Mouse (Mus musculus): ENCODE measurements around the gene Hmgcr.

Gene Hmgcr

DNA sequence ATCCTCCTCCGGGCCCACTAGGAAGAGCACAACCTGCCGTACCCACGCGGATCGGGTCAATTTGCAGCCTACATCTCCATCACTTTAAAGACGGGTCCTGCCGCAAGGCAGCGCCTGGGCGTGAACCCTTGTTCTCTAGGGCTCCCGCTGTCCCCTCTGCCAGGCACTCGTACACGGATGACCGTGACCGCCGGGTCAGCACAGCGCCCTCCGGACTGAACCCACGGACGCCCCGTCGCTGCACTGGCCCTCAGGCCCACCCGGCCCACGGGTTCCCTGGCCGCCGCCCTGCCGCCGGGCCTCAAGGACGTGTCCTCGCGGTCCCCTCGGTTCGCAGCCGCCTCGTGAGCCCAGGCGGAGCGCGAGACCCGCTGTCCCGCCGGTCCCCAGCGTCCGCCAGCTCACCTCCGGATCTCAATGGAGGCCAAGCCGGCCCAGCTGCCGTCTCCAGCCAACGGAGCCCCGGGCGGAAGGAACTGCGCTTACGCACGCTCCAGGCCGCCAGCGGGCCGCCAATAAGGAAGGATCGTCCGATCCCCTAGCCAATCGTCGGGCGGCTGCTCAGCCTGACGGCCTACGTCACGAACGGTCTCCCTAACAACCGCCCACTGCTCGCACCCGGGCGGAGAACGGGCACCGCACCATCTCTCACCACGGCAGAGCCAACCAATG lies at the start of gene Hmgcr:
Gene Hmgcr, minus strand, starts transcription at position 531 of the 672 bp plus-strand sequence.
- peak; percentile 99 for DNase-seq

DNA sequence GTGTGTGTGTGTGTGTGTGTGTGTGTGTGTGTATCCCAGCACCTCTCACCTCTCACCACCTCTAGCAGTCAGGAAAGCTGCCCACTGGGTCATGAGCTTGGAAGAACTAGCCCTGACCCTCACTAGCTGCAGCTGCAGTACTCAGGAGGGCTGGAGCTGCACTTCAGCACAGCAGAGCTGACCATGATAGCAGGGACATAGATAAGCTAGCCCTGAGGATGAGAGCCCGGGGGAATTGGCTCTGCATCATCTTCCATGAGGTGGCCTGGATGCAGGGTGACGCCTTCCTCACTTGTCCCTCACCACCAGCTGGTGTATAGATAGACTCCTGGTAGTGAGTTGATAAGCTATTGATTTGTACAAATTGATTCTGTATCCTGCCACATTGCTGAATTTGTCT lies 49.3 kb upstream of the Hmgcr start:
- no peak for DNase-seq

DNA sequence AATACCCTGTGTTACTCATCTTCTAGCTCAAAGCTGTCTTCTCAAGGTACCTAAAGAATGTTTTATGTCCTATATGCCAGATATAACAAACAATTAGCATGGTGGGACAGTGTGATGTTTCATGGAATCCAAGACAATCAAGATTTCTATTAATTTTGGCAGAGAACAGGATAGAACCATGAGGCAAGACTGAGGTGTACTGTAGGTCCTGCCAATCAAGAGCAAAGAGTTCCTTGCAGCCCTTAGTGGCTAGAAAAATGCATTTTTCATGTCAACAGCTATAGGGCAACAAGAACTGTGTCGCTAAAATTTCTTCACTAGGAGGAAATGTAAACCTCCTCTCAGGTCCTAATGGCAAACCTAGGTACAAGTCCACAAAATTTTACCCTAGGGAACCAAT lies 47.1 kb upstream of the Hmgcr start:
- DNase-seq, result no peak

DNA sequence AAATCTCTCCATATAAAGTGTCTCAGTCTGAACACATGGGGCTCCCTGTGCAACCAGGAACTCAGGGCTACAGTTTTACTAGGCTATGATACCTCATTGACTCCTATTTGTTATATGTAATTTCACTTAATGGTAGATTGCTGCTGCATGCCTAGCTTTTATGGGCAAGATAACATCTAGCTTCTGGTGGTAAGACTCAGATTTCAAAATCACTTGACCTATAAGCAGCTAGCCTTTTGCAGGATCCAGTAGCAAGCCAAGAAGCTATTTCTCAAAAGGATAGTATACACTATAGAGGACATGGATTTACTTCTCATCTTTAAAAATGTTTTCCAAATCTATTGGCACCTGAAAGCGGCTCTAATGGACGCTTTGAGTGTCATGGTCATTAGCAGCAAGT lies 45.6 kb upstream of the Hmgcr start:
- DNase-seq, result no peak

DNA sequence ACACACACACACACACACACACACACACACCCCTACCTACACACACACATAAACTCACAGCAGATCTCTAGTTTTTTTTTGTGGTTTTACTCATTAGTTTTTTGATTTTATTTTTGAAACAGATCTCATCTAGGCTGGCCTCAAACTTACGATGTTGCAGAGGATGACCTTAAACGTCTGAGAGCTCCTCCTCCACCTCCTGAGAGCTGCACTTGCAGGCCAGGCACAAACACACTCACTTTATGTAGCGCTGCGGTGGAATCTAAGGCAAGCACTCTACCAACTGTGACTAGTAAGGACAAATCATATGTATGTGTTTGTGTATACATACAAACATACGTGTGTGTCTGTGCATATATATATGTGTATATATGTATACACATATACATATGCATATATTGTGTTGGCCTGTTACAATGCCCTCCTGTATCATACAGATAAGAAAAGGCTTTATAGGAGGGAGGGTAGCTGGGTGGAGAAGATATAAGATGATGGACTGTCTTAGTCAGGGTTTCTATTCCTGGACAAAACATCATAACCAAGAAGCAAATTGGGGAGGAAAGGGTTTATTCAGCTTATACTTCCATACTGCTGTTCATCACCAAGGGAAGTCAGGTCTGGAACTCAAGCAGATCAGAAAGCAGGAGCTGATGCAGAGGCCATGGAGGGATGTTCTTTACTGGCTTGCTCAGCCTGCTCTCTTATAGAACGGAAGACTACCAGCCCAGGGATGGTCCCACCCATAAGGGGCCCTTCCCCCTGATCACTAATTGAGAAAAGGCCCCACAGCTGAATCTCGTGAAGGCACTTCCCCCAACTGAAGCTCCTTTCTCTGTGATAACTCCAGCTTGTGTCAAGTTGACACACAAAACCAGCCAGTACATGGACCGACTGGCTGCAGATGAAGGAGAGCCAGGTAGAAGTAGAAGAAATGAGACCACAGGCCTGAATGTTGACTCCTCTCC lies 38.8 kb upstream of the Hmgcr start:
- DNase-seq, result no peak

DNA sequence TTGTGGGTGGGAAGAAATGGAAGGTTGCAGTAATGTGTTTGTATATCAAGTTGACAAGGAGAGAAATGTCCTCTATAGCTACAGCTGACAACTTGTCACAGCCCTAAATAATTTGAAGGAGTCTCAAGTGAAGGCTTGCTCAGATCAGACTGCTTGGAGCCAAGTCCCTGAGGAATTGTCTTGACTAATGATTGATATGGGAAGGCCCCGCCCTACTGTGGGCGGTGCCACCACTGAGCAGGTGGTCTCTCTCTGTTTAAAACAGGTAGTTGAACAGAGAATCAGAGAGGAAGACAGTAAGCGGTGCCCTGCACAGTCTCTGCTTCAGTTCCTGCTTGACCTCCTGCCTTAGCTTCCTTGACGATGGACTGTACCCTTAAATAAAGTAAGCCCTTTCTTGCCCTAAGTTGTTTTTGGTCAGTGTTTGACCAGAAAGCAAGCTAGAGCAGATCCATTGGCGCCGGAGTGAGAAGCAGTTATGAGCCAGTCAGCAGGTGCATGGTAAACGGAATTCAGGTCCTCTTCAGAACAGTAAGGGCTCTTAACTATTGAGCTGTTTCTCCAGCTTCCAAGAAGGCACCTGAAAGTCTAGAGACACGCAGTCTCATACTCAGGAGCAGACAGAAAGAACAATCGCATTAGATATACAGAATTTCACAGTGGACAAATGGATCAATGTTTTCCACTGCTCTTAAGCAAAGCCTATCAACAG lies 32.0 kb upstream of the Hmgcr start:
- DNase-seq, result no peak

DNA sequence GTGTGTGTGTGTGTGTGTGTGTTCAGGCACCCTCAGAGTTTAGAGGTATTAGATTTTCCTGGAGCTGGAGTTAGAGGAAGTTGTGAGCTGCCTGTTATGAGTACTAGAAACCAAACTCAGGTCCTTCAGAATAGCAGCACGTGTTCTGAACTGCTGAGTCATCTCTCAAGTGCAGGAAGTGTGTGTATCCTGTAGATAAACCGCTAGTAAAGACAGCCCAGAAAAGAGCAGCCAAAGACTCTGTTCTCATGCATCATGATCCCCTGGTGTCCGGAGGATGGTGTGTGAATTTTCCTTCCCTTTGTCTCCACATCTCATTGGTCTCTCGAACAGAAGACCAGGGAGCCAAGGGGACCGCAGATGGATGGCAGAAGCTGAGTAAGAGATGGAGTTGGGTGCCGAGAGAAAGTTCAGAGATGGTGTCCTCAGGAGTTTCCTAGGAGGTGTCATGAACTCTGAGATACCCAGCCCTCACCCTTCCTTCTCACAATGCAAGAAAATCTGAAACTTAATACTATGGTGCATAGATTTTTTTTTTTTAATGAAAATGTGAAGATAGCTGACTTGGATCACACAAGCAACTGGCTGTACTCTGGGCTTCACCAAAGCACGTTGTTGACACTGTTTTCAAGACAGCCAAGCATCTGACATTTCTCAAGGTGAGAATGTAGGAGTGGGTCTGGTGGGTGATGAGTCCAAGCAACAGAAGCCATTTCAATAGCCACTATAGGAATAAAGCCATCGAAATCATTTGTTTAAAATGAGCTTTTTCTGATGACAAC lies 27.3 kb upstream of the Hmgcr start:
- no peak for DNase-seq

DNA sequence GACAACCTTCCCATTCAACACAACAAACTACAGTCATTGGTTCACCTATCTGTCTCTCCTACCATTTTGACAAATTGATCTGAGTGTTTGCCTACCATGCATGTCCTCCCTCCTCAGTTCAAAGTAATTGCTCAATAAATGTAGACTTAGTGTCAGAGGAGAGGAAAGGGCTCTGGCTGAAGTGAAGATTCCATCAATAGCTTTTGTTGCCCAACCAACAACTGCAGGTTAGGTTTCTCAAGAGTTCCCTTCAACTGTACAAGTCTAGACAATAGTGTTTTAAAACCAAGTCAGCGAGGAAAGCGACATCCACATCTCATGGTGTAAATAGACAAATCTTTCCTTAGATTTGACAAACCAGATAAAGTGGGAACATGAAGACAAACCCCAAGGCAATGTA lies 24.7 kb upstream of the Hmgcr start:
- DNase-seq, result no peak

DNA sequence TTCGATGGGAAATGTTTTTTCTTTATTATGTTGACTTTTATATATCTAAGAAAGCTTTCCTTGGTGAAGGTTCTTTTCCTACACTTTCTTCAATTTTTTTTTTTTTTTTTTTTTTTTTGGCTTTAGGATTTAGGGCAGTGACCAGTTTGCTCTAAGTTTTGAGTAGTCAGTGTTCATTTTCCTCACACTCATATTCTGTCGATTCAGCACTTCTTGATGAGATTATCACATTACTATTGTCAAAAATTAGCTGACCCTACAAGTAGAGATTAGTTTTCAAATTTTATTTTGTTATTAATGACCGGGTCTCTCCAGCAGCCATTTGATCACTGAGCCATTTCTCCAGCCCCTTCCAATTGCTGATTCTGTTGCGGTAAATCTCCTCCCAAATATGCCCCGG lies 19.2 kb upstream of the Hmgcr start:
- DNase-seq, result no peak

DNA sequence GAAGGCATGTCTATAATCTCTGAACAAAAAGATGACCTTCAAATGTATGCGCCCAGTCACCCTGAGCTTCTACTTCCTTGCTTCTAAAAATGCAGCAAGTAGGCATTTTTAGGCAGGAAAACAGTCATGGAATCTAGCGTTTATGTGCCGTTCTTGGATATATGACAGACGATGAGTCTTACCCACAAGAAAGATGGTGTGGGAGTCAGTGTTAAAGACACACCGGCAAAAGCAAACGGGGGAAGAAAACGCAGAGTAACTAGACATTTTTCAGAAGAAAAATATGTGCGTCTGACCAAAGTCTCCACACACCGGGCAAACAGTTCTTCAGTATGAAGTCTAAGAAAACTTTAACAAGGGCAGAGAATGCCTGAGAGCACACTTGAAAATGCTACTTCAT lies 16.5 kb upstream of the Hmgcr start:
- DNase-seq, result no peak

DNA sequence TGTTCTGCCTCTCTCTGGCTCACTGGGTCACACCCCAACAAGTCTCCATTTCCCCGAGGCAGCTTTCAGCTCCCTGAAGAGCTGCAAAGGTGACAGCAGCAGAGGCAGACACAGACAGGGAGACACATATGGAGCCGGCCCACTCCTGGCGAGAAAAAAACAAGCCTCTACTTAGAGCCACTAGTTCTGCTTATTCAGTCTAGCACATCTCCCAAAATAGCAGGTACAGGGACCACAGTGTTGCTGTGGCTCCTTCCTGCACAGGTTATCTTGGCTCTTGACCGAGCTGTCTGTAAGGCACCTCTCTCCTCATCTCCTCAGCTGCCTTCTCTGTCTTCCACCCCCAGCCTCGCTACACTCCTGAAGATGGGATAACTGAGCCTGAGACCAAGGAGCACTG lies 14.0 kb upstream of the Hmgcr start:
- DNase-seq, result peak; percentile 17

DNA sequence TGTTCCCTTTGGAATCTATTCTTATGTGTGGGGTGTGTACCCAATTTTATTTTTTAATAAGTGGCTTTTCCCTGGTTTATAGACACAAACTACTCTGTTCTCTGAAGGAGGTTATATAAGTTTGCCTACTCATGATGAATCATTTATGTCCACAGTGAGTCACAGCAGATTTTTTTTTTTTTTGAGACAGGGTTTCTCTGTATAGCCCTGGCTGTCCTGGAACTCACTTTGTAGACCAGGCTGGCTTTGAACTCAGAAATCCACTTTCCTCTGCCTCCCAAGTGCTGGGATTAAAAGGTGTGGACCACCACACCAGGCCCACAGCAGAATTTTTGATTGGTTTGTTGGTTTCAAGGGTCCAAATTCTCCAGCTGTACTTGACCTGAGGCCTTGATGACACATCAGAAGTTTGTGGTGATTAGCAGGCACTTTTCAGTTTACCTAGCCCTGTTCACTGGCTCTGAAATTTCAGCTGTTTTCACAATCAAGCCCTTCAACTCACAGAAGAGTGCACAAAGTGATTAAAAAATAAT lies 10.4 kb upstream of the Hmgcr start:
- DNase-seq, result no peak

DNA sequence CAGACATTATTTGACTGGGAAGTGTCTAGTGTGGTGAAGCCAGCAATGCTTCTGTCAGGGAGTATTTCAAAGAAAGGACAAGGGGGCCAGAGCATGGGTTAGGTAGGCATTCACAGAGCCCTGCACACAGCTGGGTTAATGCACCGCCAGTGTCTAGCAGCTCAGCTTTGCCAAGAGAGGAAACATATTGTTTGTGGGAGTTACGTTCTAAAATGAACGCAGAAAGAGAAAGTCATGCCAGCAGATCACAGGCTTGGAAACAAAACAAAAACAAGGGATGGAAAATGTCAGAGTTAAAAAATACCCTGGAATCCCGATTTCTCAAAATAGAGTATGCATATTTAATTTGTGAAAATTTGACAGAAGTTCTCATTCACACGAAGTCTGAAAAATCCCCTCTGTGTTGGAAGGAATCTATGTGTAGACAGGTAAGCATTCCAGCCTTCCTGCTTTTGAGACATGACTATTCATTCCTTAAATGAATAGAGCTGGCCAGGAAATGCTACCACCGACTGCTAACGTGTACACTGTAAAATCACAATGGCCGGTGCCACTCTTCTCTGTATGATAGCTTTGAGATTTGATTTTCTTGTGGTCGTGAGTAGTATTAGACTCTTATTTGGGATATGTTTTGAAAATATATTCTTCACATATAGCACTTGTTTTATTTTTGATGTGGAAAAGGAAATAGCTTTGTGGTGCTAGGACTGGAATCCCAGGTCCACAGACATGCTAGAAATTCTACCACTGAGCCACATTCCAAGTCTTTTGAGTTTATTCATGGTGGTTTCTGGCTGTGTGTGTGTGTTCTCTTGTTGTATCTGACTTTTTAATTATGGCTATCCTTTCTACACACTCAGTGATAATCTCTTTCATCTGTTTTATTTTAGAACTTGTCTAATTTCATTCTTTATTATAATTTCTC lies 9.7 kb upstream of the Hmgcr start:
- DNase-seq, result peak; percentile 75

DNA sequence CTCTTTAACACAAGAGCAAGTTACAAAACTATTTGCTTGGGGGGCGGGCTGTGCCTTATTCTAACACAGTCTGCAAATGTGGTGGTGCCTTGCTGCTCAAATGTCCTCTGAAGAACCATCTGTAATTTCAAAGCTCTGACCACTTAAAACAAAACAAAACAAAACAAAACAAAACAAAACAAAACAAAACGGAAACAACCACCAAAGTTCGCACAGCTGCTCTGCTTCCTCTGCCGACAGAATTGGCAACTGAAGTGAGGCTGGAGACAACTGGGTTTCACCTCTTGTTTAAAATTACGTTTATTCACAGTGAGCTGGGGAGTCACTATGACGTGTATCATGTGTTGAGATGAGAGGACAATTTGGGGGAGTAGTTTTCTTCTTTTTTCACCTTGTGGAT lies 7.9 kb upstream of the Hmgcr start:
- DNase-seq, result no peak

DNA sequence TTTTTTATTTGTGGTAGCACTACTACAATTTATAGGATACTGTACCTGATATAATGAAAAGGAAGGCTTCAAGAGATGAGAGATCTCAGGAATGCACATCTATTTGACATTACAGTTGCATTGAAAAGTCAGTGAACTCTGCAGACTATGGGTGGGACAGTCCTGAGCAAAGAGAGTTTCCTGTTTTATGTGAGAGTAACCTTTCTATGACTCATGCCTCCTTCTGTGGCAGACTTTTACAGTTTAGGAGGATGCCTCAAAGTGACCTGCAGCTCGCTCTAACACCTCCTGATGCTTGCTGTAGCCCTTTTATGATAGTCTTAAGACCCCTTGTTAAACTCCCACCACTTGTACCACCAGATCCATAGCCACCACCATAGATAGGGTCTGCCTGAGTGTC lies 6.3 kb upstream of the Hmgcr start:
- no peak for DNase-seq

DNA sequence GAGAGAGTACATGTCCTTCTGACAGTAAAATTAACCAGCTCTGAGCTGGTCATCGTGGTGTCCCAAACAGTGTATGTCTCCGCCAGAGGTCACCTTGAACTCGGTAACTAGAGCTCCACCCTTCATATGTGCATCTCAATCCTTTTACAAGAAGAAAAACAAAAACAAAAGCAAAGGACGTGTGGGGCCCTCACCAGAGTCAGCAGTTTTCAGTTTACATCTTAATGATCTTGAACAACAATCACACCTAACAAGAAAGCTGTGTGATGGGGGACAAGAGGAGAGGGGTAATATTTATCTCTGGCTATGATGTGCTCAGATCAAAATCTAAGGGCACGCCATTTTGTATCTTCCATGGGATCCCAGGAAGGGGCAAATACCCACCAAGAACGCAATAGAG lies 5.0 kb upstream of the Hmgcr start:
- DNase-seq, result no peak

DNA sequence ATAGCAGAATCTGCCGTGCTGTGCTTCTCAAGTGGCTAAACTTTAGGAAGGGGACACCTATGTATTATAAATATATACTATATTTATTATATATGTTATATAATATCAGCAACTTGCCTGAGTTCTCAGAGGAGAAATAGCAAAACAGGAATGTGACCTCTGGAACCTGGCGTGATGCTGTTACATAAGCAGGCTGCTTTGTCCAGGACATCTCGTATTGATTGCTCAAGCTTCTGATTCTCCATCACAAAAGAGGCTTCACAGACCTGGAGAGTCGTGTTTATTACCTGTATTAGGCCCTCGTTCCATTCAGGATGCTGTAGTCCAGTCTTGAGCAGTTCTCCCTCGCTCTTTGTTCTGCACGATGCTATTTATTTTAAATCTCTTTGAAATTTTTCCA lies 3.1 kb upstream of the Hmgcr start:
- no peak for DNase-seq

DNA sequence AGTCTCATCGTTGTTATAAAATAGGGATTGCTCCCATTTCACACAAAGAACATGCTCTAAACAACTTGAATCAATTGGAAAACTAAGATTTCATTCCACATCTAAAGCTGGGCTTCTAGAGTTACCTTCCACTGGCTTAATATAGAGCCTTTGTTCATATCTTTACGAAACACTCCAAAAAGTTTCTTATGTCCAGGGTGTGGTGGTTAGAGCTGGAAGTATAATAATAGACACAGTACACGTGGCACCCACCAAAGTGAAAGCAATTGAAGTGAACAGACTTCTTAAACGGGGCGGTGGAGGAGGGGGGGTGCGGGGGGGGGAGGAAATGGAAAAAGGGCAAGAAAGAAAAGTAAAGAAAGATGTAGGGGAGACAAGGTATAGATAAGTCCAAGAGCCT lies 1.5 kb upstream of the Hmgcr start:
- DNase-seq, result no peak

DNA sequence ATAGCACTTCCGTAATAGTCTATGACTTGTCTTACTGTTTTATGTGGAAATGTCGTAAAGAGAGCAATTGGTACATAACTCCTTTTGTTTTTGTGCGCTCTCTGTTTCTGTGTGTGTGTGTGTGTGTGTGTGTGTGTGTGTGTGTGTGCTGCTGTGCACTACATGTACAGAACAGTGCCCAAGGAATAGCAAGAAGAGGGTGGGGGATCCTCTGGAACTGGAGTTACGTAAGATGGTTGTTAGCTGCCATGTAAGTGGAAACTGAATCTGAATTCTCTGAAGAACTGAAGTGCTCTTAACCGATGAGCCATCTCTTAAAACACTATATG lies 1.1 kb upstream of the Hmgcr start:
- no peak for DNase-seq

DNA sequence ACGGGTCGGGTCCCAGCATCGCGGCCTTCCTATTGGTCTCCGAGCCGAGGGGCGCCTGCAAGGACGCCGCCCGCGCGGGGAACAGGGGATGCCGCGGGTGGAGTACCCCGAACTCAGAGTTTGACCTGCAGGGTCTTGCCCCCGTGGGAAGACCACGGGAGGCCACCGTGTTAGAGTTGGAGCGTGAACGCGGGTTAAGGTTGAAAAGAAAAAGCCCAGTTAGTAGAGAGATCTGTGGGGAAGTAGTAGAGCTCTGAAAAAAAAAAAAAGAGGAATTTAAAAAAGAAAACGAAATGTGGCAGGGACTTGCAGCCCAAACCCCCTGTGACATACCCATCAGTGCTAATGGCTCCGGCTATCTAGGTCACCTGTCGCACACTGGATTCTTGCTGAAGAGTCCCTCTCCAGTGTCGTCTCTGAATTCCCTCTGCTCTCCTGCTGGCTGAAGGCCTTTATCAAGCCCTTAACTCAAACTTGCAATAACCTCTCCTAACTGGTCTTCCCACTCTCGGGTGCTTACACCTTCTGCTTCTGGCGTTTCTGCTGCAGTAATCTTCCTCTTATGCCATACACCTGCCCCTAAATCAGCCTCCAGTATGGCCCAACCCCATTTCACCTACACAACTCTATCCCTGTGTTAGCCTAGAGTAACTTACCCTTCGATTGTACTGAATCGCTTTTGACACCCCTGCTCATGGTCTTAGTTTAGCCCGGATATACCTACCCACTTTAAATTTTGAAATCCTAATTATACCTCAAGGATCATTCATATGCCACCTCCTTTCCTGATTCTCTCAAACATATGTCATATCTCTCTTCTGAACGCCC lies 556 bp upstream of the Hmgcr start:
- peak; percentile 23 for DNase-seq

DNA sequence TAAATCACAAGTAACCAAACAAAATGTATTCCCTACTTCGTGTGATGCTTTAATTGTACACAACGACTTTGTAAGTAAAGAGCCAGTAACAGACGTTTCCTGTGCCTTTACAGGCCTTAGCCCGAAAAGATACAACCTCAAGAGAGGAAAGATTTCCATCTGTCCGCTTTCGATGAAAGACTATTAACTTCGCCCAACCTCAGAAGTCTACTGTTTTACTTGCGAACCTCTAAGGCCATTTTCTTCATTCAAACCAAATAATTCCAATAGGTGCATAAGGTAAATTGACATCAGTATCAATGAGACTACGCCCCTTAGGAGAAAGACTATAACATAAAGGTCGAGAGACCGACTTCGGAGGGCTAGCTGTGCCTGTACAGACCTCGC lies 724 bp downstream of the Hmgcr start:
- no peak for DNase-seq
